Mouse (Mus musculus): ENCODE results near the gene Kcnk12. TPM values are rescaled to one million over a fixed set of nuclear protein-coding genes. Genes with fewer than 3 reads are reported as not detected.

The Kcnk12 gene
- total and polyA plus RNA-seq, 2 experiments, result 0.07 TPM; not detected in 1

GRCm38 (mm10) chr17:87796881-87797416, 845 bp downstream of the Kcnk12 start:
- H3K4me1 ChIP-seq (ENCODE audit: control insufficient read depth, insufficient read depth, low read length), result peaks cover 2% of the 10 kb centered on the region; the same call in 1 of the 2 replicates
- no peak overlapping the region for H3K4me3 ChIP-seq (ENCODE audit: insufficient read depth, low read depth, low read length)
- no peak for DNase-seq (ENCODE audit: extremely low read depth, low read depth, low spot score)
- WGBS, result 2% methylated on average over 72 of the region's 72 CpGs
- no peak overlapping the region for H3K27ac ChIP-seq (replicated peaks; ENCODE audit: insufficient read depth, low read depth, low read length)
- no peak overlapping the region for H3K9ac ChIP-seq (ENCODE audit: low read depth, low read length)
- peaks cover 29% of the 10 kb centered on the region for H3K27me3 ChIP-seq (ENCODE audit: control insufficient read depth, insufficient read depth, low read length)
- H3K79me2 ChIP-seq (ENCODE audit: control insufficient read depth, insufficient read depth, low read length), result no peaks in the 10 kb centered on the region
- TF ChIP-seq POLR2A (IDR thresholded peaks at IDR 0.05; ENCODE audit: extremely low read depth, insufficient read depth, low read length), result no peak
- no peak for TF ChIP-seq CTCF (IDR thresholded peaks at IDR 0.05; ENCODE audit: low read depth, low read length)
- H3K36me3 ChIP-seq (ENCODE audit: control insufficient read depth, insufficient read depth, low read length), result no peaks in the 10 kb centered on the region

DNA sequence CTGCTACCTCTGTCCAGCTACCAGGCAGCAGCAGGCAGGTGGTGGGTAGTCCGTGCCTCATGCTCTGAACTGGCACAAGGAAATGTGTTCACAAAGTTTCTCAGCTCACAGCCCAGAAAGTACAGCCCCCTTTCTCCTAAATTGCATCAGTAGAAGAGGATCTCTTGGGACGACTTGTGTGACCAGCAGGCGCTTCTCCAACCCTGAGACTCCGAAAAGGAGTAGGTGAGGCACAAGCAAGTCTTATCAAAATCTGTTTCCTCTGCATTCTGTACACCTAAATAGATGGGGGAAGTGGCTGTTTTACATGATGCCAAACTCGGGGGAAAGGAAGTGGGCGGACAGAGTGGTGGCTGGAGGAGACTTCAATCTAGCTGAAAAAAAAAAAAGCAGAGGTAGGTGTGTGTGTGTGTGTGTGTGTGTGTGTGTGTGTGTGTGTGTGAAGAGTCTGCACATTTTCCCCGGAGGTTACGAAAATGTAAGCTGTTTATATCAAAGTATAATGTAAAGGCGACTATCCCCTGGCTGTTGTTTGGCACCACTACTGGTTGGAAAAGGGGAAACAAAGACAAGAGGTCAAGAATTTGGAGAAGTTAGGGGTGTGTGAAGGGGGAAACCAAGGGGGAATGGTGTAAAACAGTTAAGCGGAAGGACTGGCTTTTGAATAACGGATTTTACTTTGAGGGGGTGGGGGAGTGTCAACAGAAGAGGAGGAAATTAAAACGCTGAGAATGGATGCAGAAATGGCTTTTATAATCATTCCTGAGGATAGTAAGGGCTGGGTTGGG, 1.7 kb downstream of the Kcnk12 start:
- no peak overlapping the region for H3K4me3 ChIP-seq (ENCODE audit: insufficient read depth, low read depth, low read length)
- no peak overlapping the region for H3K9ac ChIP-seq (ENCODE audit: low read depth, low read length)
- H3K36me3 ChIP-seq (ENCODE audit: control insufficient read depth, insufficient read depth, low read length), result no peaks in the 10 kb centered on the region
- H3K4me1 ChIP-seq (ENCODE audit: control insufficient read depth, insufficient read depth, low read length), result peaks cover 2% of the 10 kb centered on the region; the same call in 1 of the 2 replicates
- TF ChIP-seq CTCF (IDR thresholded peaks at IDR 0.05; ENCODE audit: low read depth, low read length), result no peak
- TF ChIP-seq POLR2A (IDR thresholded peaks at IDR 0.05; ENCODE audit: extremely low read depth, insufficient read depth, low read length), result no peak
- H3K79me2 ChIP-seq (ENCODE audit: control insufficient read depth, insufficient read depth, low read length), result no peaks in the 10 kb centered on the region
- H3K27me3 ChIP-seq (ENCODE audit: control insufficient read depth, insufficient read depth, low read length), result peaks cover 29% of the 10 kb centered on the region
- WGBS, result 27% methylated on average over 12 of the region's 12 CpGs
- DNase-seq (ENCODE audit: extremely low read depth, low read depth, low spot score), result no peak
- no peak overlapping the region for H3K27ac ChIP-seq (replicated peaks; ENCODE audit: insufficient read depth, low read depth, low read length)

- peaks cover 2% of the 10 kb centered on the region; the same call in 1 of the 2 replicates for H3K4me1 ChIP-seq (ENCODE audit: control insufficient read depth, insufficient read depth, low read length)
- no peak overlapping the region for H3K9ac ChIP-seq (ENCODE audit: low read depth, low read length)
- no peak overlapping the region for H3K27ac ChIP-seq (replicated peaks; ENCODE audit: insufficient read depth, low read depth, low read length)
- WGBS, result 73% methylated on average over 5 of the region's 5 CpGs
- peaks cover 24% of the 10 kb centered on the region for H3K27me3 ChIP-seq (ENCODE audit: control insufficient read depth, insufficient read depth, low read length)
- DNase-seq (ENCODE audit: extremely low read depth, low read depth, low spot score), result no peak
- H3K4me3 ChIP-seq (ENCODE audit: insufficient read depth, low read depth, low read length), result no peak overlapping the region
- no peaks in the 10 kb centered on the region for H3K36me3 ChIP-seq (ENCODE audit: control insufficient read depth, insufficient read depth, low read length)
- TF ChIP-seq CTCF (IDR thresholded peaks at IDR 0.05; ENCODE audit: low read depth, low read length) (no peak), POLR2A (IDR thresholded peaks at IDR 0.05; ENCODE audit: extremely low read depth, insufficient read depth, low read length) (no peak)
- H3K79me2 ChIP-seq (ENCODE audit: control insufficient read depth, insufficient read depth, low read length), result no peaks in the 10 kb centered on the region
Measured at GRCm38 (mm10) chr17:87794801-87795200, 3.0 kb downstream of the Kcnk12 start.

- TF ChIP-seq POLR2A (IDR thresholded peaks at IDR 0.05; ENCODE audit: extremely low read depth, insufficient read depth, low read length) (no peak), CTCF (IDR thresholded peaks at IDR 0.05; ENCODE audit: low read depth, low read length) (no peak)
Measured at GRCm38 (mm10) chr17:87793331-87793730, 4.5 kb downstream of the Kcnk12 start.

GRCm38 (mm10) chr17:87792623-87793315, 5.0 kb downstream of the Kcnk12 start:
- TF ChIP-seq CTCF (IDR thresholded peaks at IDR 0.05; ENCODE audit: low read depth, low read length), result no peak
- TF ChIP-seq POLR2A (IDR thresholded peaks at IDR 0.05; ENCODE audit: extremely low read depth, insufficient read depth, low read length), result no peak
- no peaks in the 10 kb centered on the region for H3K36me3 ChIP-seq (ENCODE audit: control insufficient read depth, insufficient read depth, low read length)
- H3K79me2 ChIP-seq (ENCODE audit: control insufficient read depth, insufficient read depth, low read length), result no peaks in the 10 kb centered on the region
- WGBS, result 68% methylated on average over 12 of the region's 12 CpGs
- H3K27ac ChIP-seq (replicated peaks; ENCODE audit: insufficient read depth, low read depth, low read length), result no peak overlapping the region
- H3K27me3 ChIP-seq (ENCODE audit: control insufficient read depth, insufficient read depth, low read length), result peaks cover 10% of the 10 kb centered on the region
- DNase-seq (ENCODE audit: extremely low read depth, low read depth, low spot score), result no peak
- H3K4me3 ChIP-seq (ENCODE audit: insufficient read depth, low read depth, low read length), result no peak overlapping the region
- no peak overlapping the region for H3K9ac ChIP-seq (ENCODE audit: low read depth, low read length)
- H3K4me1 ChIP-seq (ENCODE audit: control insufficient read depth, insufficient read depth, low read length), result no peaks in the 10 kb centered on the region

More at GRCm38 (mm10) chr17:87793331-87793730, 4.5 kb downstream of the Kcnk12 start:
- no peaks in the 10 kb centered on the region for H3K79me2 ChIP-seq (ENCODE audit: control insufficient read depth, insufficient read depth, low read length)
- no peak overlapping the region for H3K4me3 ChIP-seq (ENCODE audit: insufficient read depth, low read depth, low read length)
- peaks cover 1% of the 10 kb centered on the region; the same call in 1 of the 2 replicates for H3K4me1 ChIP-seq (ENCODE audit: control insufficient read depth, insufficient read depth, low read length)
- WGBS, result 23% methylated on average over 5 of the region's 5 CpGs
- H3K36me3 ChIP-seq (ENCODE audit: control insufficient read depth, insufficient read depth, low read length), result no peaks in the 10 kb centered on the region
- no peak for DNase-seq (ENCODE audit: extremely low read depth, low read depth, low spot score)
- H3K27me3 ChIP-seq (ENCODE audit: control insufficient read depth, insufficient read depth, low read length), result peaks cover 14% of the 10 kb centered on the region
- H3K27ac ChIP-seq (replicated peaks; ENCODE audit: insufficient read depth, low read depth, low read length), result no peak overlapping the region
- H3K9ac ChIP-seq (ENCODE audit: low read depth, low read length), result no peak overlapping the region
